Mouse (Mus musculus): ENCODE measurements around the gene March2. TPM values are rescaled to one million over a fixed set of nuclear protein-coding genes. Genes with fewer than 3 reads are reported as not detected.

Gene March2
- polyA plus RNA-seq, 1 experiment from 2014 or later: 281 TPM

- Histone ChIP-seq H3K27me3 (ENCODE audit: control insufficient read depth, insufficient read depth, low read depth, low read length) (no peaks in the 10 kb centered on the region), H3K4me1 (ENCODE audit: control insufficient read depth, low read depth, low read length) (no peaks in the 10 kb centered on the region; the same call in 1 of the 2 replicates), H3K9me3 (replicated peaks; ENCODE audit: control insufficient read depth, low read length) (no peaks in the 10 kb centered on the region), H3K4me3 (ENCODE audit: low read depth, low read length) (no peak overlapping the region), H3K36me3 (ENCODE audit: control insufficient read depth, insufficient read depth) (peaks cover 81% of the 10 kb centered on the region), H3K9ac (ENCODE audit: low read depth, low read length) (no peak overlapping the region), H3K4me2 (ENCODE audit: low read depth, low read length) (no peak overlapping the region), H3K27ac (ENCODE audit: low read length) (no peak overlapping the region)
- 73% methylated on average over 1 of the region's 1 CpGs for WGBS (ENCODE audit: insufficient replicate concordance)
- no peak for ATAC-seq (ENCODE audit: low read depth)
Measured at GRCm38 (mm10) chr17:33702178-33702577, 16.3 kb downstream of the March2 start.

GRCm38 (mm10) chr17:33695471-33695870 is 23.0 kb downstream of the March2 start:
- Histone ChIP-seq H3K4me3 (ENCODE audit: low read depth, low read length) (no peak overlapping the region), H3K36me3 (ENCODE audit: control insufficient read depth, insufficient read depth) (peaks cover 90% of the 10 kb centered on the region), H3K27ac (ENCODE audit: low read length) (no peak overlapping the region), H3K9me3 (replicated peaks; ENCODE audit: control insufficient read depth, low read length) (no peaks in the 10 kb centered on the region), H3K27me3 (ENCODE audit: control insufficient read depth, insufficient read depth, low read depth, low read length) (no peaks in the 10 kb centered on the region), H3K9ac (ENCODE audit: low read depth, low read length) (no peak overlapping the region), H3K4me2 (ENCODE audit: low read depth, low read length) (no peak overlapping the region), H3K4me1 (ENCODE audit: control insufficient read depth, low read depth, low read length) (no peaks in the 10 kb centered on the region)
- WGBS (ENCODE audit: insufficient replicate concordance): 92% methylated on average over 1 of the region's 1 CpGs
- ATAC-seq (ENCODE audit: low read depth): no peak

- 78% methylated on average over 1 of the region's 1 CpGs for WGBS (ENCODE audit: insufficient replicate concordance)
- H3K4me3 ChIP-seq (ENCODE audit: low read depth, low read length): peak within 1 kb of the TSS; percentile 89
- H3K36me3 ChIP-seq (ENCODE audit: control insufficient read depth, insufficient read depth): peaks cover 21% of the 10 kb centered on the region
Measured at GRCm38 (mm10) chr17:33686760-33687159, 31.7 kb downstream of the March2 start, which contains the start of gene Hnrnpm. Gene Hnrnpm (minus strand): TSS chr17:33686860.

GRCm38 (mm10) chr17:33685249-33685653 is 33.2 kb downstream of the March2 start:
- H3K36me3 ChIP-seq (ENCODE audit: control insufficient read depth, insufficient read depth): peaks cover 12% of the 10 kb centered on the region
- ATAC-seq (ENCODE audit: low read depth): peak; percentile 98

More at GRCm38 (mm10) chr17:33686760-33687159, 31.7 kb downstream of the March2 start, which contains the start of gene Hnrnpm:
- Histone ChIP-seq H3K4me1 (ENCODE audit: control insufficient read depth, low read depth, low read length) (peaks cover 28% of the 10 kb centered on the region), H3K9me3 (replicated peaks; ENCODE audit: control insufficient read depth, low read length) (no peaks in the 10 kb centered on the region), H3K4me2 (ENCODE audit: low read depth, low read length) (peak within 1 kb of the TSS; percentile 96), H3K27ac (ENCODE audit: low read length) (peak within 1 kb of the TSS; percentile 2; the same call in 1 of the 2 replicates), H3K9ac (ENCODE audit: low read depth, low read length) (no peak within 1 kb of the TSS), H3K27me3 (ENCODE audit: control insufficient read depth, insufficient read depth, low read depth, low read length) (no peaks in the 10 kb centered on the region)
- ATAC-seq (ENCODE audit: low read depth): no peak

GRCm38 (mm10) chr17:33684671-33685231 is 33.7 kb downstream of the March2 start:
- no peaks in the 10 kb centered on the region for H3K9me3 ChIP-seq (replicated peaks; ENCODE audit: control insufficient read depth, low read length)
- ATAC-seq (ENCODE audit: low read depth): peak; percentile 62
- peaks cover 31% of the 10 kb centered on the region for H3K4me1 ChIP-seq (ENCODE audit: control insufficient read depth, low read depth, low read length)
- H3K27ac ChIP-seq (ENCODE audit: low read length): peak overlapping the region; percentile 88
- no peaks in the 10 kb centered on the region for H3K27me3 ChIP-seq (ENCODE audit: control insufficient read depth, insufficient read depth, low read depth, low read length)
- H3K36me3 ChIP-seq (ENCODE audit: control insufficient read depth, insufficient read depth): peaks cover 12% of the 10 kb centered on the region
- peak overlapping the region; percentile 89 for H3K4me3 ChIP-seq (ENCODE audit: low read depth, low read length)
- H3K4me2 ChIP-seq (ENCODE audit: low read depth, low read length): peak overlapping the region; percentile 96
- under 1% methylated on average over 44 of the region's 44 CpGs for WGBS (ENCODE audit: insufficient replicate concordance)
- H3K9ac ChIP-seq (ENCODE audit: low read depth, low read length): peak overlapping the region; percentile 96

More at GRCm38 (mm10) chr17:33685249-33685653, 33.2 kb downstream of the March2 start:
- H3K9ac ChIP-seq (ENCODE audit: low read depth, low read length): peak overlapping the region; percentile 96
- H3K4me1 ChIP-seq (ENCODE audit: control insufficient read depth, low read depth, low read length): peaks cover 31% of the 10 kb centered on the region
- H3K4me2 ChIP-seq (ENCODE audit: low read depth, low read length): peak overlapping the region; percentile 96
- H3K27ac ChIP-seq (ENCODE audit: low read length): peak overlapping the region; percentile 88
- H3K9me3 ChIP-seq (replicated peaks; ENCODE audit: control insufficient read depth, low read length): no peaks in the 10 kb centered on the region
- H3K4me3 ChIP-seq (ENCODE audit: low read depth, low read length): peak overlapping the region; percentile 89
- H3K27me3 ChIP-seq (ENCODE audit: control insufficient read depth, insufficient read depth, low read depth, low read length): no peaks in the 10 kb centered on the region
- WGBS (ENCODE audit: insufficient replicate concordance): under 1% methylated on average over 42 of the region's 42 CpGs

GRCm38 (mm10) chr17:33681767-33682166 is 36.7 kb downstream of the March2 start:
- Histone ChIP-seq H3K9ac (ENCODE audit: low read depth, low read length) (no peak overlapping the region), H3K27me3 (ENCODE audit: control insufficient read depth, insufficient read depth, low read depth, low read length) (no peaks in the 10 kb centered on the region), H3K4me2 (ENCODE audit: low read depth, low read length) (peak overlapping the region; percentile 96; the same call in 1 of the 2 replicates), H3K27ac (ENCODE audit: low read length) (no peak overlapping the region), H3K9me3 (replicated peaks; ENCODE audit: control insufficient read depth, low read length) (no peaks in the 10 kb centered on the region), H3K4me1 (ENCODE audit: control insufficient read depth, low read depth, low read length) (peaks cover 33% of the 10 kb centered on the region), H3K36me3 (ENCODE audit: control insufficient read depth, insufficient read depth) (peaks cover 9% of the 10 kb centered on the region), H3K4me3 (ENCODE audit: low read depth, low read length) (no peak overlapping the region)
- ATAC-seq (ENCODE audit: low read depth): no peak

GRCm38 (mm10) chr17:33678771-33679170 is 39.7 kb downstream of the March2 start:
- Histone ChIP-seq H3K9ac (ENCODE audit: low read depth, low read length) (no peak overlapping the region), H3K4me3 (ENCODE audit: low read depth, low read length) (no peak overlapping the region), H3K27ac (ENCODE audit: low read length) (no peak overlapping the region), H3K9me3 (replicated peaks; ENCODE audit: control insufficient read depth, low read length) (no peaks in the 10 kb centered on the region), H3K36me3 (ENCODE audit: control insufficient read depth, insufficient read depth) (peaks cover 15% of the 10 kb centered on the region), H3K27me3 (ENCODE audit: control insufficient read depth, insufficient read depth, low read depth, low read length) (no peaks in the 10 kb centered on the region), H3K4me1 (ENCODE audit: control insufficient read depth, low read depth, low read length) (peaks cover 24% of the 10 kb centered on the region), H3K4me2 (ENCODE audit: low read depth, low read length) (no peak overlapping the region)
- no peak for ATAC-seq (ENCODE audit: low read depth)

GRCm38 (mm10) chr17:33676086-33676485 is 42.4 kb downstream of the March2 start:
- H3K36me3 ChIP-seq (ENCODE audit: control insufficient read depth, insufficient read depth): peaks cover 15% of the 10 kb centered on the region
- no peak overlapping the region for H3K4me3 ChIP-seq (ENCODE audit: low read depth, low read length)
- peaks cover 3% of the 10 kb centered on the region for H3K4me1 ChIP-seq (ENCODE audit: control insufficient read depth, low read depth, low read length)
- no peaks in the 10 kb centered on the region for H3K9me3 ChIP-seq (replicated peaks; ENCODE audit: control insufficient read depth, low read length)
- no peak overlapping the region for H3K27ac ChIP-seq (ENCODE audit: low read length)
- no peak overlapping the region for H3K4me2 ChIP-seq (ENCODE audit: low read depth, low read length)
- H3K9ac ChIP-seq (ENCODE audit: low read depth, low read length): no peak overlapping the region
- 91% methylated on average over 2 of the region's 2 CpGs for WGBS (ENCODE audit: insufficient replicate concordance)
- ATAC-seq (ENCODE audit: low read depth): no peak
- no peaks in the 10 kb centered on the region for H3K27me3 ChIP-seq (ENCODE audit: control insufficient read depth, insufficient read depth, low read depth, low read length)

- no peak for ATAC-seq (ENCODE audit: low read depth)
- peaks cover 3% of the 10 kb centered on the region for H3K4me1 ChIP-seq (ENCODE audit: control insufficient read depth, low read depth, low read length)
- no peak overlapping the region for H3K4me2 ChIP-seq (ENCODE audit: low read depth, low read length)
- H3K9me3 ChIP-seq (replicated peaks; ENCODE audit: control insufficient read depth, low read length): no peaks in the 10 kb centered on the region
- no peak overlapping the region for H3K4me3 ChIP-seq (ENCODE audit: low read depth, low read length)
- no peaks in the 10 kb centered on the region for H3K27me3 ChIP-seq (ENCODE audit: control insufficient read depth, insufficient read depth, low read depth, low read length)
- H3K9ac ChIP-seq (ENCODE audit: low read depth, low read length): no peak overlapping the region
- peaks cover 15% of the 10 kb centered on the region for H3K36me3 ChIP-seq (ENCODE audit: control insufficient read depth, insufficient read depth)
- no peak overlapping the region for H3K27ac ChIP-seq (ENCODE audit: low read length)
Measured at GRCm38 (mm10) chr17:33675452-33675851, 43.0 kb downstream of the March2 start.

Data from liver, embryonic 16.5 days (tissue).